Mouse (Mus musculus): ENCODE results near the gene Ms4a10.

Gene Ms4a10

GRCm38 (mm10) chr19:10918321-10918991, 56.0 kb downstream of the Ms4a10 start:
- DNase-seq (ENCODE audit: low read depth, low spot score) = peak; percentile 23

GRCm38 (mm10) chr19:10916506-10916905, 58.0 kb downstream of the Ms4a10 start:
- DNase-seq (ENCODE audit: low read depth, low spot score) = no peak

- DNase-seq (ENCODE audit: low read depth, low spot score) = no peak
Measured at GRCm38 (mm10) chr19:10914870-10915269, 59.6 kb downstream of the Ms4a10 start.

- DNase-seq (ENCODE audit: low read depth, low spot score) = no peak
Measured at GRCm38 (mm10) chr19:10914291-10914690, 60.2 kb downstream of the Ms4a10 start.
